Mouse (Mus musculus) MN1 (cell line): ENCODE measurements around the gene Nmt1.
A peak's percentile ranks its signal among the peaks of the same experiment; 100 is the strongest.

ENCODE experiments used
- DNase-seq: peaks from one replicate; pipeline ENCODE4 v3.0.0-alpha.2; 2016; ENCODE audit warnings: low spot score

Gene Nmt1

GRCm38 (mm10) chr11:103076581-103076980 lies 48.6 kb downstream of the Nmt1 start:
- DNase-seq, result no peak

GRCm38 (mm10) chr11:103078131-103078530 lies 50.1 kb downstream of the Nmt1 start:
- no peak for DNase-seq

GRCm38 (mm10) chr11:103080323-103081091 lies 52.5 kb downstream of the Nmt1 start:
- DNase-seq, result no peak

- no peak for DNase-seq
Observed at GRCm38 (mm10) chr11:103081631-103082030, 53.6 kb downstream of the Nmt1 start.

- DNase-seq, result no peak
Observed at GRCm38 (mm10) chr11:103093306-103093705, 65.3 kb downstream of the Nmt1 start.

- DNase-seq, result peak; percentile 85
Observed at GRCm38 (mm10) chr11:103093862-103094833, 66.2 kb downstream of the Nmt1 start.

GRCm38 (mm10) chr11:103095107-103095670 lies 67.2 kb downstream of the Nmt1 start:
- DNase-seq, result no peak

- no peak for DNase-seq
Observed at GRCm38 (mm10) chr11:103095801-103096200, 67.8 kb downstream of the Nmt1 start.

- DNase-seq, result no peak
Observed at GRCm38 (mm10) chr11:103096979-103097894, 69.2 kb downstream of the Nmt1 start.

- DNase-seq, result no peak
Observed at GRCm38 (mm10) chr11:103098531-103099190, 70.7 kb downstream of the Nmt1 start.

GRCm38 (mm10) chr11:103099352-103099940 lies 71.5 kb downstream of the Nmt1 start:
- no peak for DNase-seq

- DNase-seq, result no peak
Observed at GRCm38 (mm10) chr11:103100361-103100760, 72.4 kb downstream of the Nmt1 start.

GRCm38 (mm10) chr11:103101481-103101865 lies 73.5 kb downstream of the Nmt1 start, which contains the start of the genes Plcd3 and Acbd4:
Gene Plcd3 (minus strand): TSS chr11:103101658.
Gene Acbd4 (plus strand): TSS chr11:103101682.
- peak; percentile 86 for DNase-seq

GRCm38 (mm10) chr11:103101866-103102501 lies 74.0 kb downstream of the Nmt1 start:
- DNase-seq, result peak; percentile 68

- DNase-seq, result peak; percentile 97
Observed at GRCm38 (mm10) chr11:103102725-103103349, 74.8 kb downstream of the Nmt1 start.

- DNase-seq, result no peak
Observed at GRCm38 (mm10) chr11:103103621-103104020, 75.6 kb downstream of the Nmt1 start.

GRCm38 (mm10) chr11:103104469-103104868 lies 76.5 kb downstream of the Nmt1 start:
- no peak for DNase-seq

GRCm38 (mm10) chr11:103105180-103105725 lies 77.3 kb downstream of the Nmt1 start:
- DNase-seq, result no peak

- no peak for DNase-seq
Observed at GRCm38 (mm10) chr11:103105810-103106209, 77.8 kb downstream of the Nmt1 start.
